Mouse (Mus musculus): ENCODE results near the gene Erp27. TPM values are rescaled to one million over a fixed set of nuclear protein-coding genes. Genes with fewer than 3 reads are reported as not detected.

The Erp27 gene
- polyA plus RNA-seq, 1 experiment from 2014 or later = 0.22 TPM

DNA sequence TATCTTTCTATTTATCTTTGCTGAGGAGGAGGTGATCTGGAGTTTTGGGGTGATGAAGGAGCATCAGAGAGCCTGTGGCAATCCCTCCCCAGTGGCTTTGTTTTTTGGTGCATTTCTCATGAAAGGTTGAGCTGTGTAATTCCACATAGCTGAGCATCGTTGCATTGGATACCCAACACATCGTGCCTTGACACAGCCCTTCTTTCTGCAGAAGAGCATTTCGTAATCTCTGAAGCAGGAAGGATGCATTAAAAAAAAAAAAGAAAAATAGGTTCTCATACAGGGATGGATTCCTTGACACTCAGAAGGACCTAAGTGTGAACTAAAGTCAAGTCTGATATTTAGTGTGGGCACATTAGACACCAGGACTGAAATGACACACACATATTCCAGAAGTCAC, 33.3 kb upstream of the Erp27 start:
- Histone ChIP-seq H3K4me1 (ENCODE audit: control insufficient read depth, insufficient read depth, low read length) (no peaks in the 10 kb centered on the region), H3K27me3 (replicated peaks; ENCODE audit: control insufficient read depth, insufficient read depth, low read length) (no peaks in the 10 kb centered on the region), H3K36me3 (ENCODE audit: control insufficient read depth, insufficient read depth, low read length) (no peaks in the 10 kb centered on the region), H3K4me3 (ENCODE audit: low read depth, low read length) (no peak overlapping the region), H3K27ac (replicated peaks; ENCODE audit: low read depth, low read length) (no peak overlapping the region), H3K9me3 (ENCODE audit: control insufficient read depth, low read length) (no peaks in the 10 kb centered on the region), H3K9ac (ENCODE audit: low read depth, low read length) (no peak overlapping the region), H3K4me2 (ENCODE audit: low read depth, low read length) (no peak overlapping the region)
- ATAC-seq (ENCODE audit: low read depth) (no peak), DNase-seq (ENCODE audit: low spot score) (no peak)
- 84% methylated on average over 3 of the region's 3 CpGs for WGBS

DNA sequence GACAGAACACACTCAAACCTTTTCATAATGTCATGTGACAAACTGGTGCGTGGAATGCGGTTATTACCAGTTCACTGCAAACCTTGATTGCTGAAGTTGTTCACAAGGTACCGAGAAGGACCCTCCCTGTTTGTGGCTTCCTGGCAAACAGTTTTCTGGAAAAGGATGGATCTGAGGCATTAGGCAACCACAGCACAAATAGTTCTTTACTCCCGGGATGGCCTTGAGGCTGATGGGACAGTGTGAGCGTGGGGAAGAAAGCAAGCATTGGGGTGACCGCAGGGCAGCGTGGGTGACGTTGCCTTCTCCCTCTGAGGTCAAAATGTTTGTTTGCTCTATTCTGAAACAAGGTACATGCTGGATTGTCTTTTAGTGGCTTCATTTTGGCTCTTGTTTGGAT, 32.7 kb upstream of the Erp27 start:
- no peak overlapping the region for H3K4me3 ChIP-seq (ENCODE audit: low read depth, low read length)
- DNase-seq (ENCODE audit: low spot score) (no peak), ATAC-seq (ENCODE audit: low read depth) (no peak)
- H3K27me3 ChIP-seq (replicated peaks; ENCODE audit: control insufficient read depth, insufficient read depth, low read length) = no peaks in the 10 kb centered on the region
- no peak overlapping the region for H3K9ac ChIP-seq (ENCODE audit: low read depth, low read length)
- H3K27ac ChIP-seq (replicated peaks; ENCODE audit: low read depth, low read length) = no peak overlapping the region
- H3K9me3 ChIP-seq (ENCODE audit: control insufficient read depth, low read length) = no peaks in the 10 kb centered on the region
- H3K4me2 ChIP-seq (ENCODE audit: low read depth, low read length) = no peak overlapping the region
- no peaks in the 10 kb centered on the region for H3K36me3 ChIP-seq (ENCODE audit: control insufficient read depth, insufficient read depth, low read length)
- 81% methylated on average over 8 of the region's 8 CpGs for WGBS
- H3K4me1 ChIP-seq (ENCODE audit: control insufficient read depth, insufficient read depth, low read length) = no peaks in the 10 kb centered on the region

- Histone ChIP-seq H3K27me3 (replicated peaks; ENCODE audit: control insufficient read depth, insufficient read depth, low read length) (no peaks in the 10 kb centered on the region), H3K9me3 (ENCODE audit: control insufficient read depth, low read length) (no peaks in the 10 kb centered on the region), H3K36me3 (ENCODE audit: control insufficient read depth, insufficient read depth, low read length) (no peaks in the 10 kb centered on the region), H3K4me1 (ENCODE audit: control insufficient read depth, insufficient read depth, low read length) (no peaks in the 10 kb centered on the region), H3K4me3 (ENCODE audit: low read depth, low read length) (no peak overlapping the region), H3K9ac (ENCODE audit: low read depth, low read length) (no peak overlapping the region), H3K4me2 (ENCODE audit: low read depth, low read length) (no peak overlapping the region), H3K27ac (replicated peaks; ENCODE audit: low read depth, low read length) (no peak overlapping the region)
- DNase-seq (ENCODE audit: low spot score) = no peak
- no peak for ATAC-seq (ENCODE audit: low read depth)
- 70% methylated on average over 6 of the region's 6 CpGs for WGBS
Measured at GRCm38 (mm10) chr6:136954192-136954591, 32.2 kb upstream of the Erp27 start.

- WGBS = 87% methylated on average over 9 of the region's 9 CpGs
- H3K36me3 ChIP-seq (ENCODE audit: control insufficient read depth, insufficient read depth, low read length) = no peaks in the 10 kb centered on the region
Measured at GRCm38 (mm10) chr6:136952930-136953329, 30.9 kb upstream of the Erp27 start.

DNA sequence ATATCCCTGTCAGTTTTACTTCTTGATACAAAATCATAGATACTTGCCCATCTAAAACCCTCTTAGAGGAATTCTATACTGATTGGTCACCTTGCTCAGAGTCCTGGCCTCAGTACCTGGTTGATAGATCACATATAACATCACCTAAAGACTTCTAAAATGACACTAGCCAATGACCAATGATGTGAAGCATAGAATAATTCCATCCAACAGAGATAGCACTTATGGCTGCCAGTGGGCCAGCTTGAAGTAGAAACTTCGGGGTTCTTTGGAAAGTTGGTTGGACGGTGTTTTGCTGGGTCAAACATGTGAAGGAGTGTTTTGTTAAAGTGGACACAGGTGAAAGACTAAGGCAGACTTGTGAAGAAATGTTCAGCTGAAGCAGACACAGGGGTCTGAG, 28.2 kb upstream of the Erp27 start:
- no peak for ATAC-seq (ENCODE audit: low read depth)
- H3K9me3 ChIP-seq (ENCODE audit: control insufficient read depth, low read length) = no peaks in the 10 kb centered on the region
- no peaks in the 10 kb centered on the region for H3K27me3 ChIP-seq (replicated peaks; ENCODE audit: control insufficient read depth, insufficient read depth, low read length)
- no peak overlapping the region for H3K27ac ChIP-seq (replicated peaks; ENCODE audit: low read depth, low read length)
- H3K9ac ChIP-seq (ENCODE audit: low read depth, low read length) = no peak overlapping the region
- 91% methylated on average over 2 of the region's 2 CpGs for WGBS
- no peaks in the 10 kb centered on the region for H3K36me3 ChIP-seq (ENCODE audit: control insufficient read depth, insufficient read depth, low read length)
- no peaks in the 10 kb centered on the region for H3K4me1 ChIP-seq (ENCODE audit: control insufficient read depth, insufficient read depth, low read length)
- no peak overlapping the region for H3K4me3 ChIP-seq (ENCODE audit: low read depth, low read length)
- no peak overlapping the region for H3K4me2 ChIP-seq (ENCODE audit: low read depth, low read length)
- no peak for DNase-seq (ENCODE audit: low spot score)

More at GRCm38 (mm10) chr6:136952930-136953329, 30.9 kb upstream of the Erp27 start:
- ATAC-seq (ENCODE audit: low read depth) = no peak
- H3K4me3 ChIP-seq (ENCODE audit: low read depth, low read length) = no peak overlapping the region
- no peaks in the 10 kb centered on the region for H3K9me3 ChIP-seq (ENCODE audit: control insufficient read depth, low read length)
- no peak overlapping the region for H3K9ac ChIP-seq (ENCODE audit: low read depth, low read length)
- DNase-seq (ENCODE audit: low spot score) = no peak
- H3K27me3 ChIP-seq (replicated peaks; ENCODE audit: control insufficient read depth, insufficient read depth, low read length) = no peaks in the 10 kb centered on the region
- H3K27ac ChIP-seq (replicated peaks; ENCODE audit: low read depth, low read length) = no peak overlapping the region
- H3K4me2 ChIP-seq (ENCODE audit: low read depth, low read length) = no peak overlapping the region
- H3K4me1 ChIP-seq (ENCODE audit: control insufficient read depth, insufficient read depth, low read length) = no peaks in the 10 kb centered on the region

DNA sequence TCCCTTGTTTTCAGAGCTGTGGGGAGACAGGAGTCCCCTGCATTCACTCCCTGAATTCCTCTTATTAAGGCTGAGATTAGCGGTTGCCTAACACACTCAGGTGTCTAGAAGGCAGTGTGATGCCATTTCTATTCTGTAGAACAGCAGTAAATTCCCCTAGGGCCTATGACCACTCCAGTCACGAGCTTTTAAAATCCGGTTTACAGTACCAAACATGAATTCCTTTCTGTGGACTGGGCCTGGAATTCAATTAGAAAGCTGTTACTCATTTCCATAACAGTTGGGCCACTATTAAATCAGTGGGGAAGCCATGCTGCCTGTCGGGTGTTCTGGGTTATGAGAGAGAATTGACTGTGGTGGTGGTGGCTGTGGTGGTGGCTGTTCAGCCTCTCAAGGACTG, 25.7 kb upstream of the Erp27 start:
- Histone ChIP-seq H3K27me3 (replicated peaks; ENCODE audit: control insufficient read depth, insufficient read depth, low read length) (no peaks in the 10 kb centered on the region), H3K36me3 (ENCODE audit: control insufficient read depth, insufficient read depth, low read length) (no peaks in the 10 kb centered on the region), H3K4me2 (ENCODE audit: low read depth, low read length) (no peak overlapping the region), H3K27ac (replicated peaks; ENCODE audit: low read depth, low read length) (no peak overlapping the region), H3K4me1 (ENCODE audit: control insufficient read depth, insufficient read depth, low read length) (no peaks in the 10 kb centered on the region), H3K4me3 (ENCODE audit: low read depth, low read length) (no peak overlapping the region), H3K9ac (ENCODE audit: low read depth, low read length) (no peak overlapping the region), H3K9me3 (ENCODE audit: control insufficient read depth, low read length) (no peaks in the 10 kb centered on the region)
- WGBS = 42% methylated on average over 4 of the region's 4 CpGs
- DNase-seq (ENCODE audit: low spot score) = no peak
- ATAC-seq (ENCODE audit: low read depth) = no peak

- 58% methylated on average over 8 of the region's 9 CpGs for WGBS
- Histone ChIP-seq H3K27ac (replicated peaks; ENCODE audit: low read depth, low read length) (no peak overlapping the region), H3K9me3 (ENCODE audit: control insufficient read depth, low read length) (no peaks in the 10 kb centered on the region), H3K27me3 (replicated peaks; ENCODE audit: control insufficient read depth, insufficient read depth, low read length) (no peaks in the 10 kb centered on the region), H3K4me1 (ENCODE audit: control insufficient read depth, insufficient read depth, low read length) (peaks cover 4% of the 10 kb centered on the region; the same call in 1 of the 2 replicates), H3K4me2 (ENCODE audit: low read depth, low read length) (no peak overlapping the region), H3K36me3 (ENCODE audit: control insufficient read depth, insufficient read depth, low read length) (no peaks in the 10 kb centered on the region), H3K9ac (ENCODE audit: low read depth, low read length) (no peak overlapping the region), H3K4me3 (ENCODE audit: low read depth, low read length) (no peak overlapping the region)
- peak; percentile 35 for DNase-seq (ENCODE audit: low spot score)
- ATAC-seq (ENCODE audit: low read depth) = peak; percentile 55; the same call in 1 of the 2 replicates
Measured at GRCm38 (mm10) chr6:136946943-136947342, 25.0 kb upstream of the Erp27 start.

DNA sequence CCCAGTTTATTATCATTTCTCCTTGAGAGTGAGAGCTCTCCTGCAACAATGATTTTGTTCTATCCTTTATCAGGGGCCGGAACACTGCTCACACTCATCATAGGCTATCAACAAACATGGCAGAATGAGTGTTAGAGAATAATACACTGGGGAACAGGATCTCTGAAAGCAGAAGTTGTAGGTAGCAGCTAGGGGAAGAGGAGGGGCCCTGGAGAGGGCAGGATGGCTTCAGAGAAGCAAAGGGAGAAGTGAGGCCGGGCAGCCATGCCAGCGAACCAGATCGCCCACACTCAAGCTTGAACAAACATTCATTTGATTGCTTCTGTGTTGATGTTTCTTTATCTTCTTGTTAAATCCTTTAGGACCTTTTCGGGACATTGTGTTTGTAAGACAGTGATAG, 24.3 kb upstream of the Erp27 start:
- Histone ChIP-seq H3K36me3 (ENCODE audit: control insufficient read depth, insufficient read depth, low read length) (no peaks in the 10 kb centered on the region), H3K4me2 (ENCODE audit: low read depth, low read length) (no peak overlapping the region), H3K9ac (ENCODE audit: low read depth, low read length) (no peak overlapping the region), H3K27ac (replicated peaks; ENCODE audit: low read depth, low read length) (no peak overlapping the region), H3K4me1 (ENCODE audit: control insufficient read depth, insufficient read depth, low read length) (peaks cover 10% of the 10 kb centered on the region), H3K9me3 (ENCODE audit: control insufficient read depth, low read length) (no peaks in the 10 kb centered on the region), H3K27me3 (replicated peaks; ENCODE audit: control insufficient read depth, insufficient read depth, low read length) (no peaks in the 10 kb centered on the region), H3K4me3 (ENCODE audit: low read depth, low read length) (no peak overlapping the region)
- 83% methylated on average over 5 of the region's 5 CpGs for WGBS
- DNase-seq (ENCODE audit: low spot score) = no peak
- ATAC-seq (ENCODE audit: low read depth) = no peak

GRCm38 (mm10) chr6:136944511-136944910, 22.5 kb upstream of the Erp27 start:
- Histone ChIP-seq H3K9me3 (ENCODE audit: control insufficient read depth, low read length) (no peaks in the 10 kb centered on the region), H3K4me2 (ENCODE audit: low read depth, low read length) (no peak overlapping the region), H3K27me3 (replicated peaks; ENCODE audit: control insufficient read depth, insufficient read depth, low read length) (no peaks in the 10 kb centered on the region), H3K36me3 (ENCODE audit: control insufficient read depth, insufficient read depth, low read length) (no peaks in the 10 kb centered on the region), H3K27ac (replicated peaks; ENCODE audit: low read depth, low read length) (no peak overlapping the region), H3K4me3 (ENCODE audit: low read depth, low read length) (no peak overlapping the region), H3K4me1 (ENCODE audit: control insufficient read depth, insufficient read depth, low read length) (peaks cover 27% of the 10 kb centered on the region), H3K9ac (ENCODE audit: low read depth, low read length) (no peak overlapping the region)
- 81% methylated on average over 8 of the region's 8 CpGs for WGBS
- no peak for DNase-seq (ENCODE audit: low spot score)
- no peak for ATAC-seq (ENCODE audit: low read depth)

All from embryonic facial prominence, embryonic 14.5 days (tissue).